Mouse (Mus musculus): ENCODE results near the gene Dusp18.

Dusp18 gene

GRCm38 (mm10) chr11:3894406-3895281 lies at the start of gene Dusp18, which contains the start of gene 4921536K21Rik:
Gene Dusp18, plus strand, starts transcription at chr11:3895240.
Gene 4921536K21Rik, minus strand, starts transcription at chr11:3895098.
- peak; percentile 94 for DNase-seq

DNA sequence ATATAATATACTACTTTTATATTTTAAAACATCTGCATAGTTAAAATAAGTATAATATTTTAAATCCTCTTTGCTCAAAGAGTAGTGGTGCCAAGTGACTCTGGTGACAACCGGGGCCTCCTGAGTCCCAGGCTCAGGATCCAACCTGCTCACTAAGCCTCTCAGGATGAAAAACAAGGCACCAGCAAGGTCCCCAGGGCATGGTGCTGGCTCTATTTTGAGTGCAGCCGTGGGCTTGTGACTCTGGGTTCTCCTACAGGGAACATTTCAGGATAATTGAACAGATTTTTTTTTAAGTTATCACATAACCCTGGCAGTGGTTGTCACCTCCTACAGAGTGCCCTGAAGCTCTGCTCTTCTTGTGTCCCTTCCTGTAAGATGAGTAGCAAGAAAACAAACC lies 48.7 kb upstream of the Dusp18 start:
- DNase-seq = no peak

- DNase-seq = no peak
Measured at GRCm38 (mm10) chr11:3849469-3850314, 45.3 kb upstream of the Dusp18 start.

DNA sequence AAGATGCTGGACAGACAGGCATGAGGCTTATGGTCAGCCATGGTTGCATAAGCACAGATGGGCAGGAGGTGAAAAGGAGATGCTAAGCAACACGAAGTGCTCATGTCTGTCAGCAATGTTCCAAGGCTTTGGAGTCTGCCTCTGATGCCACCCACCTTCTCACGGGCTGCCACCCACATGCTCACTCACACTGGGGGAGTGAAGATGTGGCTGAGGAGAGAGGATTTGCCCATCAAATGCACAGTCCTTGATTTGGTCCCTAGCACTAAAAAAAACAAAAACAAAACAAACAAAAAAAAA lies 44.8 kb upstream of the Dusp18 start:
- no peak for DNase-seq

DNA sequence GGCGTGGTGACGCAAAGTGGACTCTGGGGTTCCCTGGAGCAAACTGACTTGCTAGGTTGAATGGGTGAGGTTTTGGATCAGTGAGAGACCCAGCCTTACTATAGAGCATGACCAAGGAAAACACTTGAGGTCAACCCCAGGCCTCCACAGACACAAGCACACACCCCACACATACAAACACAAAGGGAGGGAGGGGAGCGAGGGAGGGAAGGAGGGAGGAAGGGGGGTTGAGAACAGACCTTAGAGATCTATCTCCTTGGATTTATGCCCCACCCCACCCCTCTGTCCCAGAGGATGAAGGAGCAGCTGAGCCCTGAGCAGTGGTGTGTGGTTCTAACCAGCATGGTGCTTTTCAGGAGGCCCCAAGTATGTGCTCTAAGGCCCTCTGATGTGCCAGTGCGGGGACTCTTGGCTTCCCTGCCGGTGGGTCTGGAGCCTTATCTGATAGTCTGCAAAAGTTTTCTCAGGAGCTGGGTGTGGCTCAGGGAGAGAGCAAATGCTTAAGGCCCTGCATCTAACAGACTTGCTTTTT lies 44.2 kb upstream of the Dusp18 start:
- DNase-seq = no peak

DNA sequence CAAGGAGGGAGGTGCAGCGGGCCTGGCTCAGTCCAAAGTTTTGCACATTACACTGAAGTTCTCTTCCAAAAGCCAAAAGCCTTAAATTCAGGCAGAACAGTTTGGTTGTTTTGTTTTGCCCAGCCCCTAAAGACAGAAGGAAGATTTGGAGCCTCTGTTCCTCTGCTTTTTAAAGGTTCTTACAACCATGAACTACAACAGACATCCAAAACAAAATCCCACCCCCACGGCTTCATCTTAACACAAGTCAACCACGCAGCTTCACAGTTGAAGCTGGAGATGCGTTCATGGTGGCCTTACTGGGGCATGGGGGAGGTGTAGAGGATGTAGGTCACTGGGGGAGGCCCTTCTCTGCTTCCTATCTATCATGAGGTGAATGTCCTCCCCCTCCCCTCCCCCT lies 43.2 kb upstream of the Dusp18 start:
- no peak for DNase-seq

DNA sequence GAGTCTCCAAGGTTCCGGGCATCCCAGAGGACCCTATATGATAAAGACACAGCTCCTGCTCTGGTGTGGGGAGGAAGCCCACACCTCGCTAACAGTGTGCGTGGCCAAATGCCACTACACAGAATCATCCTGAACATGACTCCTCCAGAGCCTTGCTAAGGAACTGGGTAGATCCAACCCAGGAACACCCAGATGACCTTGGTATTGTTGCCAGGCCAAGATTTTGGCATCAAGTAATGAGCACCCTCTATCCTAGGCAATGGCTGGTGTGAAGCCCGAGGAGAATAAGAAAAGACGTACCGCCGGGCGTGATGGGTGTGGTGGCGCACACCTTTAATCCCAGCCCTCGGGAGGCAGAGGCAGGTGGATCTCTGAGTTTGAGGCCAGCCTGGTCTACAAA lies 42.0 kb upstream of the Dusp18 start:
- no peak for DNase-seq

GRCm38 (mm10) chr11:3853481-3854034 lies 41.5 kb upstream of the Dusp18 start:
- no peak for DNase-seq

GRCm38 (mm10) chr11:3854156-3854555 lies 40.9 kb upstream of the Dusp18 start:
- no peak for DNase-seq

DNA sequence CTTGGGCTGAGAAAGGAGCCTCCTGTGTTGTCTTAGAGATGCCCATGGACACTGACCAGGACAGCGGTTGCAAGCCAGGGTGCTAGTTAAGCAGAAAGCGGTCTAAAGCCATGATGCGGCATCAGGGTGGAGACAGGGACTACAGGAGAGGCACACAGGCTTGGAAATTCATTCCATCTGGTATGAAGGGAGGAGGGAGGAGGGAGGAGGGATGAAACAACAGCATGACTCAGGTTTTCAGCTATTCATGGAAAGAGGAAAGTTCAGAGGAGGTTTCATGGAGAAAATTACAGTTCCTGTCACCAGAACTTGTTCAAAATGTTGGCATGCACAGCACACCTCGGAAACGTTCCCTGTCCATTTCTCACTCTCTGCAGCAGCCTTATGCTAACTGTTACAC lies 39.2 kb upstream of the Dusp18 start:
- DNase-seq = no peak

DNA sequence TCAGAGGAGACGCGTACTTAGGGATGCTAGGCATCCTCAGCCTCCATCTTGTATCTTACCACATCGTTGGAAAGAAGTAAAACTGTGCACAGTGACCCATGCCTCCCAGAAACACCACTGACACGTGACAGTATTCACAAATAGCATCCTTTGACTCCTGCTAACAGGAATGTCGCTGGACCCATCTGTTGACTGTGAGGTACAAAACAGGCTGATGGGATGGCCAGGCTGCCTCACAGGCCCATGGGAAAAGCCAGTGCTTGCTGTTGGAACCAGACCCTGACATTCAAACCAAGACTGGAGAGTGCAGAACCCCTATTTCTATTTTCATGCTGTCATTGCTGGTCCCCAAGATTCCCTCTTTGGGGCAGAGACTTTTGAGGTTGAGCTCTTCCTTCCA lies 37.1 kb upstream of the Dusp18 start:
- DNase-seq = no peak

GRCm38 (mm10) chr11:3859778-3860177 lies 35.3 kb upstream of the Dusp18 start:
- DNase-seq = no peak

GRCm38 (mm10) chr11:3860361-3860760 lies 34.7 kb upstream of the Dusp18 start:
- no peak for DNase-seq

DNA sequence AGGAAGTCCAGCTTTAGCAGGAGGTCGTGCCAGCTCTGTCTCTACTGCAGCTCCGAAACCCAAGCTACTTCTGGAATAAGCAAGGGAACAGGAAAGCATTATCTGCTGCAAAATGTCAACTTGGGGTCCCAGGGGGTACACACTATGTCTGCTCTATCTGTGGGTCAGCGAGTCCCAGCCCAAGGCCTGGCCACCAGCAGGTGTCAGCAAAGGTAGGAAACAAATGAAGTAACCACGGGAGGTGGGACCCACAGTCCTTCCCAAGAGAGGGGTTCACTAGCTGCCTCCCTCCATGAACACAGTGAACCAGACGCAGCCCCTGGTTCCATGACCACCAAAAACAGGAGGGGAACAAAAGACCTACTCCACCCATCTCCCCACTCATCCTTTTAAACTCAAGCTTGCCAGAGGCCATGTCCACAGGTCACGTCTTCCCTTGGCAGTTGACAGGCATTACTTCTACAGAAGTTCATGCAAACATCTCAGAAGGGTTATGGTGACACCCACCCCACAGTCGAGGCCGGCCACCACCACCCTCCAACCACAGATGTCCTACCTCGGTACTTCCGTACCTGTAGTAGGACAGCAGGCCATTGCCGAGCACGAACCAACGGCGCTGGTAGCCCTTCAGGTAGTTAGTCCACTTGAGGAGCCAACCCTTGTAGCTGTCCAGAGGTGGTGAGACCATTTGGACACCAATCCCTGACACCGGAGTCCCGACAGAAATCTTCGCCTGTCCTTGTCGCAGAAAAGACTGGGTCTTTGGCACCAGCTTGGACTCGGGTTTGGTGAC lies 32.2 kb upstream of the Dusp18 start:
- DNase-seq = no peak

- peak; percentile 78 for DNase-seq
Measured at GRCm38 (mm10) chr11:3863454-3864112, 31.5 kb upstream of the Dusp18 start, which contains the start of gene Osbp2. Gene Osbp2, minus strand, starts transcription at chr11:3863903.

DNA sequence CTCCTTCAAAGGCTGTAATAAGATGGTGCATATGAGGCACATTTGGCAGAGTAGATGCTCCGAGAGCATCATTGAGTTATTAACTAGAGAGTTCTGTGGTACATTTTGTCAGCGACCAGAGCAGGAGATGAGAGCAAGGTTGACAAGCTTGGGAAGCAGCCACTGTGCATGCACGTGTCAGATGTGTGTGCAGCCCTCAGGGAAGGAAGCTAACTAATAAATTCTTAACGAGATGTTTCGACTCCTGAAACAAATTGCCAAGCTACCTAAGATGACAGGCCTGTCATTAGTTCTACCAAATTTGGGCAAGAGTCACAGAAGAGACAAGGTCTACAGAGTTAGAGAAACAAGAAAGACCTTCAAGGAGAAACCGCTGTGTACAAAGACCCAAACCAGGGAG lies 30.7 kb upstream of the Dusp18 start:
- peak; percentile 23 for DNase-seq

DNA sequence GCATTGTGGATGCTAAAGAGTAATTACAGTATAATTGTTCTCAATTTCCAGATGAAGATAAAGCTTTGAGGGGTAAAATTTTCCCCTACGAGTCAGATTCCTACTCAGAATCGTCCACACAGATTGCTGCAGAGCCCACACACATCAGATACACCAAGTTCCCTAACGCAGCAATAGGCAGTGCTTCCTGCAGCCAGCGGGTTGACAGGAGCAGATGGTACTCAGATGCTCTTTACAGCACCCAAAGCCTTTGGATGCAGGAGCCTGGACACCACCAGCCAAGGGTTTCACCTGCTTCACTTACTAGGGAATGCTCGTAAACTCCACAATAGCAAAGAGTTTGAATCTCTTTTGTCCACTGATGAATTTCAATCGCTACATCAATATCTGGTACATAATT lies 18.6 kb upstream of the Dusp18 start:
- no peak for DNase-seq

DNA sequence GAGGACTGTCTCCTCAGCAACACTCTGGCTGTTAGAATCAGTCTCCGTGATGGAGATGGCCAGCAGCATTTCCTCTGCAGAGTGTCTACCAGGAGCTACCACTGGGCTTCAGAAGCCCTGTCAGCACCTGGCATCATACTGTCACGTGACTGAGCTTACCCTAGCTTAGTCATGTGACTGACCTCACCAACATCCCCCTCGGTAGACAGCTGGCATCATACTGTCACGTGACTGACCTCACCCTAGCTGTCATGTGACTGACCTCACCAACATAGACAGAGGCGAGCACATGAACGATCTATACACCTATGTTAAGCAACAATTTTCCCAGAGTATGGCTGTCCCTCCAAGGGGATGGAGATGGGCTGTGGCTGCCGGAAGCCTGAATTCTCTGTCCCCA lies 16.4 kb upstream of the Dusp18 start:
- DNase-seq = no peak

DNA sequence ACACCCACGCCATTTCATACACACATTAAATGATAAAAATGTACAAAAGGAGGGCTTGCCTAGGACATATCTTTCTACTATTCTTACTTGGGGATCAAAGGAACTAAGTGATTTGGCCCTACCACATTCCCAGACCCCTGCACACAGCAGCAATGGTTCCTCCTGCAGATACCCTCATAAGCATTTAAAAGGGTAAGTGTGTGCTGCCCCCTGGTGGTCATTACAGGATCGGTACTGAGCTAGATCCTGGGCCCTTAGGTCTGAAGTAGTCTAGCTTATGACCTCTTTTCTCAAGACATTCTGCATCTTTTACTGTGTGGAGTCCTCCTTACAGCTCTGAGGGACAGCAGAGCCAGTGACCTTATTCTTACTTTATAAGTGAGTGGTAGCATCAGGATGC lies 15.2 kb upstream of the Dusp18 start:
- peak; percentile 58 for DNase-seq

- DNase-seq = no peak
Measured at GRCm38 (mm10) chr11:3883711-3884110, 11.3 kb upstream of the Dusp18 start.

DNA sequence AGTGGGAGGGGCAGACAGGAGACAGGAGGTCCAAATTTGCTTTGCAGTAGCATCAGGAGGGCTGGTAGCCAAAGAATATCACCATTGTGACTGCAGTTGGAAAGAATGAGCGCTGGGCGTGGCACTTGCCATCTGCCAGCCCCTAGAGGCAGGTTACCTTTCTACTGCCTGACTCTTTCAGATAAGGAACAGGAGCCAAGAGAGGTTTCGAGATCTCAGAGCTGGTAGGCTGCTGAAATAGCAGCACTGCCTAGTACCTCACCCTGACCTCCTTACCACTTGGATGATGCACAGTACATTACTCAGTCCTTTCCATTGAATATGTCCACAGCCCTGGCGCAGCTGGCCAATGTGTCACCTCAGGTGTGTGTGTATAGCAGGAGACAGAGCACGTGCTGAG lies 7.7 kb upstream of the Dusp18 start:
- DNase-seq = no peak

GRCm38 (mm10) chr11:3893970-3894369 lies 1.1 kb upstream of the Dusp18 start:
- DNase-seq = no peak
